Mouse (Mus musculus) kidney, postnatal 4 days (tissue): ENCODE data around the gene E2f4.

ENCODE experiments used
- DNase-seq, 2 experiments: peaks; one replicate each; pipeline ENCODE4 v3.0.0; 2021; ENCODE audit warnings: mixed read lengths in 2 of 2

E2f4 gene

DNA sequence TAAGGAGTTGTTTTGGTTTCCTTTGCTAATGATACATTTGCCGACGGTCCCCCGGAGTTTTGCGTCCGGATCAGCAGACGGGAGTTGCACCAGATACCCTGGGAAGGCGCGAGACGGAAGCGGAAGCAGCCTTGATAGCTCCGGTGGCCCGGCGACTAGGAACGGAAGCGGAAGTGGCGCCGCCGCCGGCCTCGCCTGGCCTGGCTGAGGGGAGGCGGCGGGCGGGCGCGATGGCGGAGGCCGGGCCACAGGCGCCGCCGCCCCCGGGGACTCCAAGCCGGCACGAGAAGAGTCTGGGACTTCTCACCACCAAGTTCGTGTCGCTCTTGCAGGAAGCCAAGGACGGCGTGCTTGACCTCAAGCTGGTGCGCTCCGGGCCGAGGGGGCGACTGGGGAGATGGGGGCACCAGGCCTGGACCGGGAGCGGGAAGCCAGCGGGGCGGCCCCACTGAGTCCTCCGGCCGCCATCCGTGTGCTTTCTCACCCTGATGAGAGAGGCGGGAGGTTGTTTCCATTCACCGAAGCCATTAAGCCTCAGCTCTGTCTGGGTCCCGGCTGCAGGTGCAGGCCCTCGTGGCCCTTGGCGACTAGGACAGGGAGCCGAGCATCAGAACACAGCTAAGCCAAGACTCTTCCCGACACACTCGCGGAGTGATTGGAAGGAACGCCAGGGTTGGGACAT is at the start of gene E2f4:
TSS of gene E2f4 (plus strand) at position 153 of the 682 bp plus-strand sequence.
- DNase-seq: peak; percentile 93 to 96

GRCm38 (mm10) chr8:105251954-105252353 is 45.5 kb upstream of the E2f4 start:
- DNase-seq: no peak

- DNase-seq: no peak
These were observed 44.6 kb upstream of the E2f4 start for GRCm38 (mm10) chr8:105252680-105253537.

- peak in 1 of 2 experiments; percentile 19 for DNase-seq
These were observed 43.7 kb upstream of the E2f4 start for GRCm38 (mm10) chr8:105253766-105254151.

GRCm38 (mm10) chr8:105254152-105254965 is 43.1 kb upstream of the E2f4 start:
- peak; percentile 97 for DNase-seq

DNA sequence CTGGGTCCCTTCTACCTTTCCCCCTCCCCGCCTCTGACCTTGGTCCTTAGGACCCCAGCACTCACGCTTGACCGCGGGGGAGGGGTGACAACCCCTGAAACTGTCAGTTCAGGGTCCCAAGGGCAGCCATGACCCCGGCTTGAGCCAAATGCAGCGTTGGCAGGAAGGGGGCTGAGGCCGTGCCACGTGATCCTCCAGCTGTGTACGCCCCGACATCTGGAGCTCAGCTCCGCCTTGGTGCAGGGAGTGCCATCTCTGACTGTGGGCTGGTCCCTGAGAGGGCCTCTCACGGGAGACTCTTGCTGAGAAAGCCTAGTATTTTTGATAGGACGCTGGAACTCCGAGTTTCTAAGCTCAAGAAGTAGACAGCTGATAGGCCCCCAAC is 42.5 kb upstream of the E2f4 start, which contains the start of gene B3gnt9:
TSS of gene B3gnt9 (minus strand) at position 188 of the 385 bp plus-strand sequence.
- peak; percentile 70 to 80 for DNase-seq

DNA sequence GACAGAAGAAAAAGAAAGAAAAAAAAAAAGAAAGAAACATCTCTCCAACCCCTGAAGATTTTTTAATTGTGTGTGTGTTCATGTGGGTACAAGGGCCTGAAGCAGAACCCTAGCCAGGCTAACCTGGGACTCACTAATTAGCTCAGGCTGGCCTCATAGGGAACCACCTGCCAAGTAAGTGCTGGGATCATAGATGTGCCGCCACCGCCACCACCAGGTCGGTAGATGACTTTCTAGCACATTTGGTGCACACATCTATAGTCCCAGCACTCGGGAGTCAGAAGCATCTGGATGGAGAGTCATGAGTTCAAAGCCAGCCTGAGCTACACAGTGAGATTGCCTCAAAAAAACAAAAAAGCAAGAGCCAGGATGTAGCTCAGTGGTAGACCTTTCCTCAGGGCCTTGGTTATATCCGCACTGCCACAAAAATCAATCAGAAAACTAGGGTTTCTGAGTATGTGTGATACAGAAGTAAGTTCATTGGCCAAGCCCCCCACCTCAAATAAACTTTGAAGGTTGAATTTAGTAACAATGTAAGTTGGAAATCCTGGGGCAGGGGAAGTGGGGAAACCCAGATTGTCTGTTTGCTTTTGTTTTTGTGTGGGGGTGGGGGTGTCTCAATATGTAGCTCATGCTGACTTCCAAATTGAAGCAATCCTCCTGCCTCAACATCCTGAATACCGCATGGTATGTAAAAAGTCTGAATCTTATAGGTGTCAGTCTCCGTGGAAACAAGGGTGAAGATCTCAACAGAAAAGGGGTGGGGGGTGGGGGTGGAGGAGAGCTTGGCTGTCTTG is 39.9 kb upstream of the E2f4 start:
- no peak for DNase-seq

DNA sequence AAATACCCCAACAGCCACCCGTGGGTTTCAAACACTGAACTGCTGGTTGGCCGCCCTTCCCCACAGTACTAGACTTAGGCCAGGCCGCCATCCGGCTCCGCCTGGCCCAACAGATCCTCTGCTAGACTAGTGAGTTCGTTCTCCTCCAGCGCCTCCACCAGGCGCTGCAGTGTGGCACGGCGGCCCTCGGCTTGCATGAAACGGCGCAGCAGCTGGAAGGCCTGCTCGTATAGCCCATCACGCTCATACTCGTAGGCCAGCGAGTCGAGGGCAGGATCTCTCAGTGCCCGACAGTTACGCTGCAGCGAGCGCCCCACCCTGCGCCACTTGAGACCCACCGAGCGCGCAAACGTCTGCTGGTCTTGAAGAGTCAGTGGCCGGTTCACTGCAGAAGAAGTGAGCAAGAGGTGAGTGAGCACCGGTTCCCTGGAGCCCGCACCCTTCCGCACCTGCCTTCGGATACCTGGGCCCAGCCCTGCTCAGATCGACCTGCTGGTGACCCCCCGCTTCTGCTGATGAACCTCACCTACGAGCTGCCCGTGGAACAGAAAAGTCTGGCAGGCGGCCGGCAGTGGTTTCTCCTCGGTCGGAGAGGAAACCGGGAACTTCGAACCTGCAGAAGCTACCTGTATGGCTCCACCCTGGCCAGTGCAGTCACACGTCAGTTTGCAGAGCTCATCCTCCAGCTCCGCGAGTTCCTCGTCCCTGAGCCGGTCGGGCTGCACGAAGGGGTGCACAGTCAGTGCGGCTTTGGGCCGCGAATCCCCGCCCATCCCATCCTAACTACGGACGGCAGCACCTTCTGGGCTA is 38.3 kb upstream of the E2f4 start:
- DNase-seq: peak; percentile 57 to 73

GRCm38 (mm10) chr8:105259721-105260320 is 37.6 kb upstream of the E2f4 start:
- DNase-seq: peak; percentile 87 to 89

GRCm38 (mm10) chr8:105260371-105261099 is 36.9 kb upstream of the E2f4 start:
- no peak for DNase-seq

GRCm38 (mm10) chr8:105261326-105261980 is 36.0 kb upstream of the E2f4 start:
- DNase-seq: no peak

GRCm38 (mm10) chr8:105263244-105263912 is 34.1 kb upstream of the E2f4 start:
- DNase-seq: no peak

- DNase-seq: peak; percentile 81 to 86
These were observed 33.2 kb upstream of the E2f4 start, which contains the start of the genes Tradd and Fbxl8 for GRCm38 (mm10) chr8:105264024-105264982. Tradd (minus strand) TSS chr8:105264609. Fbxl8 (plus strand) TSS chr8:105264648.

DNA sequence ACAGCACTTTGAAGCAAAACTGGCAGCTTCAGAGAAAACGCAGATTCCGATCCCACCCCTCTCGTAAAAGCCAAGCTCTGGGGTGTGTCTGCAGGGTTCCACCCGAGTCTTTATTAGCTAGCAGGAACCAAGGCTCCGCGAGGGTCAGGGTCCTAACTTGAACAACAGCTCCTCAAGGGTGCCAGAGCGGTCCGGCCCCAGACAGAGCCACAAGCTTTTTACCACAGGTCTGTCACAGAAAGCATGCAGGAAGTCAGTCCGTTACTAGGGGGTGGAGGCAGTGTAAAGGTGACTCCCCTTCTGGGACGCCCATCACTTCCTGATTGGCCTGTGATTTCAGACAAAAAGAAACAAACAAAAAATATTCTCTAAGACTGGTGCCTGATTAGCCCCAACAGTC is 32.3 kb upstream of the E2f4 start:
- DNase-seq: peak in 1 of 2 experiments; percentile 38

GRCm38 (mm10) chr8:105266775-105267174 is 30.7 kb upstream of the E2f4 start:
- no peak for DNase-seq

DNA sequence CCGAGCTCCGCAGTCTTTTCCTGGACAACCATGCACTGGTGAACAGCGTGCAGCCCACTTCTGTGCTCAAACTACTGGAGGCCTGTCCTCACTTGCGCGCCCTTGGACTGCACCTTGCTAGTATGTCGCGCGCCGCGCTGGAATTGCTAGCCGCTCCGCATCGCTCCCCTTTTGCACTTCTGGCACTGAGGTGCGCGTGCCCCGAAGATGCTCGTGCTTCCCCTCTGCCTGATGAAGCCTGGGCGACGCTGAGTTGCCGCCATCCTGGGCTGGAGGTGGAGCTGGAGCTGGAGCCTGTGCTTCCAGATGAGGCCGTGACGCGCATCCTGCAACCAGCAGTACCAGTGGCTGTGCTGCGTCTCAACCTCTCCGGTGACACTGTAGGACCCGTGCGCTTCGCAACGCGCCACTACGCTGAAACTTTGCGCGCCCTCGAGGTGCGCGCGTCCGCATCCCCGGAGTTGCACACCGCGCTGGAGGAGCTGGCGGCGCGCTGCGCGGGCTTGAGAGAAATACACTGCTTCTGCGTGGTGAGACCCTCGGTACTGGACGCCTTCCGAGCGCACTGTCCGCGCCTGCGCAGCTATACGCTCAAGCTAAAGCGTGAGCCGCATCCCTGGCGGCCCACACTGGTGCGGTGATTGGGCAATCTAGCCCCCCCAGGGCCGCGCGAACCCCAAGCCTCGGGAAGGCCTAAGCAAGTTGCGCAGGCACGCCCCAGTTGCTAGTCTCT is 29.0 kb upstream of the E2f4 start:
- peak; percentile 66 to 77 for DNase-seq

DNA sequence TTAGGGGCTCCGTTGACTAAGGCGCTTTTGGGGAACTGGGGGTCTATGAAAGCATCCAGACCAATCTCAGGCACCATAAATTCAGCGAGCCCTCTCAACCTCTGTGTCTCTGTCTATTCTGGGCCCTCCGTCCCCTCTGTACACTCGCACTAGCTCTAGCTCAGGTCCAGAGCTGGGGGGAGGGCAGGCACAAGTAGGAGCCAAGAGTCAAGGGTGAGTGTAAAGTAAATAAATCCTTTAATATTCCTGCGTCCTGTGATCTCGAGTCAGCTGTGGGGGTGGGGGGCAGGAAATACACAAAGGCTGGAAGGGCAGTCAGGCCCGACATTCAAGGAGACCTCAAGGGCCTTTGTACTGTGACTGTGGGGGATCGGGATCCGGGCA is 28.4 kb upstream of the E2f4 start:
- DNase-seq: peak; percentile 29 to 59
